Mouse (Mus musculus) urinary bladder, postnatal 25 days (tissue): Measurements from ENCODE around the gene Cd70.
"Not testable (repeated sequence)": the region's sequence is repeated elsewhere in the genome, so short reads cannot be mapped to it uniquely, and the experiment has no call there.

Source experiments
- DNase-seq: peaks from one replicate; pipeline ENCODE4 v3.0.0; 2022; ENCODE audit warnings: low spot score

The Cd70 gene

DNA sequence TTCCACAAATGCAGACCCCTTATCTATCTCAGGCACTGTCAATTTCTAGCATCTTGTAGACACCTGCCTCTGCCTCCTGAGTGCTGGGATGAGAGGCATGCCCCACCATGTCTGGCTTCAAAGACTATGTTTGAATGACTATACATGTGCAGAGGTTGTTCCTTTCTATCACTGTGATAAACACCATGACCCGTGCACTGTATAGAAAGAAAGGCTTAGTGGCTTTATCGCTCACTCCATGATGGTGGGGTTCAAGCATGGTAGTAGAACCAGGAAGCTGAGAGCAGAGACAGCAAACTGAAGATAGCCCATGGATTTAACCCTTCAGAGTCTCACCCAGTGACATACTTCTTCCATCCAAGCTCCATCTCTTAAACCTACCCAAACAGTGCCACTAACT lies 14.9 kb downstream of the Cd70 start:
- DNase-seq, result no peak

GRCm38 (mm10) chr17:57134021-57134420 lies 15.6 kb downstream of the Cd70 start:
- not testable (repeated sequence) for DNase-seq

GRCm38 (mm10) chr17:57131793-57132192 lies 17.8 kb downstream of the Cd70 start:
- DNase-seq, result no peak

GRCm38 (mm10) chr17:57125853-57126622 lies 23.5 kb downstream of the Cd70 start:
- no peak for DNase-seq

- DNase-seq, result no peak
Observed at GRCm38 (mm10) chr17:57124792-57125191, 24.8 kb downstream of the Cd70 start.

DNA sequence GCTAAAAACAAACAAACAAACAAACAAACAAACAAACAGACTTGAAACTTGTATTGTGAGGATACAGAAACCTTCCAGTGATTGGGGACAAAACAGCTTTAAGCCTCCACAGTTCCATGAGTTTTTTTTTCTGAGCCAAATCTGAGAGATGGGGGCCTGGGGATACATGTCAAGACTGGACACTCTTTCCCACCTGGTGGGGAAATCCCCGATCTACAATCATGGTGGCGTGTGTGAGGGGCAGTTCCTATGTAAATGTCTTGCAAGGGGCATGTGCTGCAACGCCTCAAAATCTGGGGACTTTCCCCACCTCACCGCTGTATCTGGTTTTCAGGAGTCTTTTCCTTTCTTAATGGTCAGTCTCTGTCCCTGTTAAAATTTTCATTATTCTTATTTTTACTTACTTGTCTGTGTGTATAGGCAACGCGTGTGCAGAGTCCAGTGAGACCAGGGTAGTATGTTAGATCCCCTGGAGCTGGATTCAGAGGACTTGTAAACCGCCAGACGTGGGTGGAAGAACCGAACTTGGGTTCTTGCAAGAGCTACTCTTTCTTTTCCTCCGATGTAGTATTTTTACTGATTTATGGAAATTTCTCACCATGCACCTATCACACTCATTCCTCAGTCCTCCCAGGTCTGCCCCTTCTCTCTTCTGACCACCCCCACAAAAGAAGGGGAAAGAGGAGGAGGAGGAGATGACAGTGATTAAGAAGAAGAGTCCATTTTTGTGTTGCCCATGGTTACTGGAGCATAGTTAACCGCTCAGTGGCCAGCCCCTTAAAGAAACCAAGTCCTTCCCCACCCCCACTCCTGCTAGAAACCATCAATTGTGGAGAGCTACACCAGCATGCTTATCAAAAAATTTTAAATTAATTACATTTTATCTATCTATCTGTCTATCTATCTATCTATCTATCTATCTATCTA lies 26.1 kb downstream of the Cd70 start:
- DNase-seq, result no peak

DNA sequence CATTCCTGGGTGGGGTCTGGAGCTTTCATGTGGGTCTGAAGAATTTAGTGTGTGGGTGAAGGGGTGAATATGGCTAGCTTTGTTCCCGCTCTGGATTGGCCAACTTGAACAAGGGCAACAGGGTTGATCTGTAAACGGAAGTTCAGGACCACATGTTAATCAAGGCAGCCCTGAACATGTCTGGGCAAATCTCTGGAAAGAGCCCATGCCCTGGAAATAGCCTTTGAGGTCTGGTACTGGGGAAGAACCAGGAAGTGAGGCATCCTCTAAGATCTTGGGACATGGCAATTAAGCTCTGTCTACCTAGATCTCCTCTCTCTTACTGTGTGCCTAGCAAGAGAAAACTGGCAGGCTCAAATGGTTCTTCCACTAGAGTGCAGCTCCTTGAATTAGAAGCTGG lies 27.7 kb downstream of the Cd70 start:
- DNase-seq, result no peak

- DNase-seq, result no peak
Observed at GRCm38 (mm10) chr17:57118524-57119349, 30.8 kb downstream of the Cd70 start.

DNA sequence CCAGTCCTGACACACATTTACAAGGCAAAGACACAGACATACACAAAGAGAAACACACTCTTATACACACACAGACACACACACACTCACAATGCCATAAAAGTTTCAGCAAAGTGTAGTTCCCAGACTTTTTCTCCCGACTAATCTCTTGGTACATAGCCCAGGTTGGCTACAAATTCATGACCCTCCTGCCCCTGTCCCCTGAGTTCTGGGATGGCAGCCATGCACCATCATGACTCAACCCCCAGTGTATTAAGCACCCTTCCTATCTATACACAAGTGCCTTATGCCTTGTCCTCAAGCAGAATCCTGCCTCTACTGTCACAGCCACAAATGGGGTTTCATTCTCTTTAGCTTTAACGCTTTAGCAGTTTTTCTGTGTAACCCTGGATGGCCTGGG lies 32.8 kb downstream of the Cd70 start:
- no peak for DNase-seq

- DNase-seq, result no peak
Observed at GRCm38 (mm10) chr17:57112768-57113474, 36.7 kb downstream of the Cd70 start.

GRCm38 (mm10) chr17:57110005-57110404 lies 39.6 kb downstream of the Cd70 start:
- DNase-seq, result no peak

GRCm38 (mm10) chr17:57108666-57109171 lies 40.9 kb downstream of the Cd70 start:
- no peak for DNase-seq

DNA sequence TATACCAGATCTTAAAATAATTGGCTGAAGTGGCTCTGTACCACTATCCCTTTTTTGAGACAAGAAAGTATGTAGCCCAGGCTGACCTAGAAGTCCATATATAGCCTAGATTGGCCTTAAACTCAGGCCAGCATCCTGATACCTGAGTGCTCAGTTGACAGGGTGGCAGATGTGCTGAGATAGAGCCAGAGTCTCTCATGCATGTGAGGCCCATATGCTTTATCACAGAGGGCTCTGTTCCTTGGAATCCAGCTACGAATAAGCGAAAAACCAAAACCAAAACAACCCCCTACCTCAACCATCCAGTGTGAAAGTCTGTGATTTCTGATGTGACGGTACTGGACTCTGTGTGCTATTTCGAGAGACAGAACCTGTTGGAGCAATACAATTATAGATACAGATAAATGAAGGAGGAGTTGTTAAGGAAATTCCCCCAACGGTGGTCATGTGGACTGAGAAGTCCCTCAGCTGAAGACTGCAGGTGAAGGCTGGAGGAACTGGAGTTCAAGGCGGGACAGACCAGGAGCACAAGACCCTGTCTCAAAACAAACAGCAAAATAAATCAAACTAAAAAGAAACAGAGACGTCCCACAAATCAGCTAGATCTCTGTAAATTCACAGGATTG lies 41.4 kb downstream of the Cd70 start:
- DNase-seq, result no peak

- no peak for DNase-seq
Observed at GRCm38 (mm10) chr17:57107064-57107463, 42.5 kb downstream of the Cd70 start.

GRCm38 (mm10) chr17:57106035-57106368 lies 43.6 kb downstream of the Cd70 start:
- DNase-seq, result no peak

- DNase-seq, result peak; percentile 30
Observed at GRCm38 (mm10) chr17:57105181-57106034, 44.2 kb downstream of the Cd70 start, which contains the start of gene Tnfsf9. Tnfsf9 (plus strand) TSS chr17:57105325.

DNA sequence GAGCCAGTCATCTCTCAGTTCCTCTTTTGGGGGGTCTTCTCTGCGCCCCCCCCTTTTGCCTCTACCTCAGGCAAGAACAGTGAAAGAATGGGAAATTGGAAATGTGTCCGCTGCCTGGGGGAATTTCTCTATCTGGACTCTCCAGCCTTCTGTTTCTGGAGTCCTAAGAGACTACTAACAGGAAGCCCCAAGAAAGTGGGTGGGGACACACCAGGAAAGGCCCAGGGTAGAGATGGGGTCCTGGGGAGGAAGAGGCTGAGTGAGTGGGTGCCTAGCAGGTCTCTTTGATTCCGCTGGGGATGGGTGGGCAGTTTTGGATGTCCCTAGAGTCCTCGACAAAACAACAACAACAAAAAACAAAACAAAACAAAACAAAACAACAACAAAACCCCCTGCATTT lies 45.1 kb downstream of the Cd70 start:
- DNase-seq, result no peak

GRCm38 (mm10) chr17:57102276-57102675 lies 47.3 kb downstream of the Cd70 start:
- no peak for DNase-seq

DNA sequence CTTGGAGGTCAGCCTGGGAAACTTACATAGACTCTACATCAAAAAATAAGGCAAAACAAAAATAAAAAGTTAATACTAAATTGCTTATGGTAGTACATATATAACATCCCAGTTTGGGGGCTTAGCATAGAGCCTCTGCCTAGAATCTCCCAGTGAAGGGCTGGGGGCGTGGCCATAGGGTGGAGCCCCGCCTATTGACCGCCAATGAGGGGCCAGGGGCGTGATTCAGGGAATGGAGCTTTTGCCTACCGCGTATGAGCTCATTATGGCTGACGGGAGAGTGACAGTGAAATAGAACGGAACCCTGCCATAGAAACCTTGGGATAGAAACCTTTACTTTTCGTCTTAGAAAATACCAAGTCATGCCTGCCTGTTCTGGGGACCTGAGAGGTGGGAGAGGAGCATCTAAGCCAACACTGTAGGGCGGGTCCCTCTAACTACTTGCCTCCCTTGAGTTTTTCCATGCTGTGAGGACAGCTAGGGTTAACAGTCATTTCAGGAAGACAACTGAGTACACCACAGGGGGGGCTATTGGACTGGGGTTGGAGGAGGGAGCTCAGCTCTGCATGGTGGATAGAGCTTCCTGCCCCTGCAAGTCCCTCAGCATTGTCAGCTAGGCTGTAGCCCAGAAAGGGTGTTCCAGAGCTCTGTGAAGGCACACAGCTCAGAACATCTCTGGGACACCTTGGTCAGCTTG lies 49.8 kb downstream of the Cd70 start:
- no peak for DNase-seq
